Mouse (Mus musculus) forebrain, embryonic 14.5 days (tissue): ENCODE data around the gene Apoc3. TPM values are rescaled to one million over a fixed set of nuclear protein-coding genes. Genes with fewer than 3 reads are reported as not detected.
A peak's percentile ranks its signal among the peaks of the same experiment; 100 is the strongest.

Experiments used
- ATAC-seq: fragments of 200-750 bp; cut with Nextera tagmentation; 2 replicates; pipeline ENCODE4 v1.8.0; 2017; ENCODE audit warnings: mild to moderate bottlenecking, moderate library complexity
- DNase-seq: peaks from one replicate; pipeline ENCODE4 v3.0.0-alpha.2; 2015; ENCODE audit warnings: low spot score
- H3K27ac ChIP-seq: fragments of 300-500 bp; sonication (generic); 2 replicates; pipeline ENCODE4 v1.5.1; 2014; ENCODE audit warnings: low read depth, mild to moderate bottlenecking, control low read depth, low read length, moderate library complexity
- H3K27me3 ChIP-seq: fragments of 300-500 bp; sonication (generic); replicated peaks from 2 replicates; pipeline ENCODE4 v1.6.1; 2014; ENCODE audit warnings: low read length, control low read depth, mixed read lengths; ENCODE audit not compliant: control insufficient read depth, insufficient read depth
- H3K36me3 ChIP-seq: fragments of 300-500 bp; sonication (generic); 2 replicates; pipeline ENCODE4 v1.6.1; 2014; ENCODE audit warnings: low read length, control low read depth; ENCODE audit not compliant: control insufficient read depth, insufficient read depth
- H3K4me1 ChIP-seq: fragments of 300-500 bp; sonication (generic); 2 replicates; pipeline ENCODE4 v1.6.1; 2014; ENCODE audit warnings: antibody characterized with exemption, low read length, control low read depth; ENCODE audit not compliant: control insufficient read depth, insufficient read depth
- H3K4me2 ChIP-seq: fragments of 300-500 bp; sonication (generic); 2 replicates; pipeline ENCODE4 v1.6.1; 2014; ENCODE audit warnings: mild to moderate bottlenecking, control low read depth, low read length
- H3K4me3 ChIP-seq: fragments of 300-500 bp; sonication (generic); 2 replicates; pipeline ENCODE4 v1.5.1; 2014; ENCODE audit warnings: low read depth, low read length, control low read depth
- H3K9ac ChIP-seq: fragments of 300-500 bp; sonication (generic); 2 replicates; pipeline ENCODE4 v1.6.1; 2014; ENCODE audit warnings: mild to moderate bottlenecking, low read length, control low read depth, moderate library complexity
- H3K9me3 ChIP-seq: fragments of 300-500 bp; sonication (generic); replicated peaks from 2 replicates; pipeline ENCODE4 v1.6.1; 2016; ENCODE audit warnings: low read length, control low read depth, mixed read lengths; ENCODE audit not compliant: control insufficient read depth
- WGBS: fragments of 180-500 bp; shearing (Covaris S2); extraction: QIAGEN DNeasy Blood & Tissue Kit; methylation state at CpG from one replicate; pipeline ENCODE4 v1.1.7; 2014; 5-methylcytosine and 5-hydroxymethylcytosine counted together
- polyA plus RNA-seq: library from polyadenylated mRNA; unstranded; fragments of >200 nt; fragmentation: Nextera tagmentation; extraction: Ambion mirVana; gene quantifications from 2 replicates; pipeline ENCODE4 v1.2.1, GENCODE M21; 2014

Gene Apoc3
- polyA plus RNA-seq, 1 experiment from 2014 or later: not detected

- WGBS: 90% methylated on average over 7 of the region's 7 CpGs
- DNase-seq: no peak
- ATAC-seq: no peak
- Histone ChIP-seq H3K27me3 (no peaks in the 10 kb centered on the region), H3K4me3 (no peak overlapping the region), H3K4me1 (no peaks in the 10 kb centered on the region), H3K27ac (no peak overlapping the region), H3K9me3 (no peaks in the 10 kb centered on the region), H3K36me3 (no peaks in the 10 kb centered on the region), H3K4me2 (no peak overlapping the region), H3K9ac (no peak overlapping the region)
Measured at GRCm38 (mm10) chr9:46261131-46261530, 25.7 kb upstream of the Apoc3 start.

GRCm38 (mm10) chr9:46259111-46259510, 23.7 kb upstream of the Apoc3 start:
- no peak overlapping the region for H3K4me3 ChIP-seq
- WGBS: 91% methylated on average over 6 of the region's 6 CpGs
- no peak overlapping the region for H3K9ac ChIP-seq
- H3K4me1 ChIP-seq: no peaks in the 10 kb centered on the region
- DNase-seq (no peak), ATAC-seq (no peak)
- H3K9me3 ChIP-seq: no peaks in the 10 kb centered on the region
- no peak overlapping the region for H3K4me2 ChIP-seq
- H3K36me3 ChIP-seq: no peaks in the 10 kb centered on the region
- no peak overlapping the region for H3K27ac ChIP-seq
- H3K27me3 ChIP-seq: no peaks in the 10 kb centered on the region

DNA sequence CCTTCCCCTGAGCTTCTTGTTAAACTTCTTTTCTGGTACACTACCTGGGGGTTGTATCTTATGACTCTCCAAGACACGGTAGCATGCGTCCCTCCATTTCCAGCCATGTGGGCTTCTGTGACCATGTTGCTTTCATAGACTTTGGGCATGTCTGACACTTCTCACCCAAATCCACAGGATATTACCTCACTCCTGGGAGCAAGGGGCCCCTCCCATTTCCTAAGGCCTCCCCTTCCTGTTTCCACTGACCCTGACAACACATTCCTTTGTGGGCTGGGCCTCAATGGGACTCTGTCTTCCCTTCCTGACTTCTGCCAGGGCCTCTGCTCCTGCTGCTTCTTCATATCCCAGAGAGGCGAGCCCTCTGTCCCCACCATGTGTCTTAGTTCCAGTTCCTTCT, 22.1 kb upstream of the Apoc3 start:
- no peaks in the 10 kb centered on the region for H3K9me3 ChIP-seq
- H3K4me3 ChIP-seq: no peak overlapping the region
- H3K27me3 ChIP-seq: no peaks in the 10 kb centered on the region
- ATAC-seq (no peak), DNase-seq (no peak)
- 90% methylated on average over 3 of the region's 3 CpGs for WGBS
- no peaks in the 10 kb centered on the region for H3K4me1 ChIP-seq
- H3K9ac ChIP-seq: no peak overlapping the region
- H3K36me3 ChIP-seq: no peaks in the 10 kb centered on the region
- H3K27ac ChIP-seq: no peak overlapping the region
- no peak overlapping the region for H3K4me2 ChIP-seq

- Histone ChIP-seq H3K4me3 (no peak overlapping the region), H3K27ac (no peak overlapping the region), H3K36me3 (no peaks in the 10 kb centered on the region), H3K27me3 (no peaks in the 10 kb centered on the region), H3K4me1 (no peaks in the 10 kb centered on the region), H3K9me3 (no peaks in the 10 kb centered on the region), H3K4me2 (no peak overlapping the region), H3K9ac (no peak overlapping the region)
- ATAC-seq (no peak), DNase-seq (no peak)
- WGBS: 89% methylated on average over 10 of the region's 10 CpGs
Measured at GRCm38 (mm10) chr9:46256658-46257385, 21.4 kb upstream of the Apoc3 start.

- DNase-seq: no peak
- no peaks in the 10 kb centered on the region for H3K36me3 ChIP-seq
- no peak overlapping the region for H3K9ac ChIP-seq
- H3K4me1 ChIP-seq: no peaks in the 10 kb centered on the region
- no peaks in the 10 kb centered on the region for H3K9me3 ChIP-seq
- no peak overlapping the region for H3K4me3 ChIP-seq
- ATAC-seq: no peak
- 91% methylated on average over 7 of the region's 7 CpGs for WGBS
- H3K27me3 ChIP-seq: no peaks in the 10 kb centered on the region
- H3K4me2 ChIP-seq: no peak overlapping the region
- H3K27ac ChIP-seq: no peak overlapping the region
Measured at GRCm38 (mm10) chr9:46256177-46256576, 20.7 kb upstream of the Apoc3 start.

DNA sequence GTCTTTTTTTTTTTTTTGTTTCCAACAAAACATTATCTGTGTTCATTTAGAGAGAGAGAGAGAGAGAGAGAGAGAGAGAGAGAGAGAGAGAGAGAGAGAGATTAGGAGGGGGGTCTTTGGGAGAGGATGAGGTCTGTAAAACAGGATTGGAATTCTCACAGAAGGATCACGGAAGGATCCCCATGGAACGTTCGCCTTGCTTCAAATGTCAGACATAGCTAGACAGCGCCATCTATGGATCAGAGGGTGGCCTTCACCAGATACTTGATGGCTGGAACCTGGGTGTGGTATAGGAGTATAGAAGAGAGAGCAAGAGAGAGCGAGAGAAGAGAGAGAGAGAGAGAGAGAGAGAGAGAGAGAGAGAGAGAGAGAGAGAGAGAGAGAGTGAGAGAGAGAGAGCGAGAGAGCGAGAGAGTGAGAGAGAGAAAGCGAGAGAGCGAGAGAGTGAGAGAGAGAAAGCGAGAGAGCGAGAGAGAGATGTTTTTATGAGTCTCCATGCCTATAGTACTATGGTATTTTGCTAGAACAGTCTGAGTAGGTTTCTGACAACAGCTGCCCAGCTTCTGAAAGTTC, 11.4 kb upstream of the Apoc3 start:
- H3K36me3 ChIP-seq: no peaks in the 10 kb centered on the region
- ATAC-seq (peak; percentile 77), DNase-seq (peak; percentile 94)
- H3K9me3 ChIP-seq: no peaks in the 10 kb centered on the region
- no peak overlapping the region for H3K27ac ChIP-seq
- no peak overlapping the region for H3K4me3 ChIP-seq
- H3K9ac ChIP-seq: no peak overlapping the region
- H3K4me1 ChIP-seq: no peaks in the 10 kb centered on the region
- H3K27me3 ChIP-seq: no peaks in the 10 kb centered on the region
- 25% methylated on average over 11 of the region's 11 CpGs for WGBS
- H3K4me2 ChIP-seq: no peak overlapping the region

DNA sequence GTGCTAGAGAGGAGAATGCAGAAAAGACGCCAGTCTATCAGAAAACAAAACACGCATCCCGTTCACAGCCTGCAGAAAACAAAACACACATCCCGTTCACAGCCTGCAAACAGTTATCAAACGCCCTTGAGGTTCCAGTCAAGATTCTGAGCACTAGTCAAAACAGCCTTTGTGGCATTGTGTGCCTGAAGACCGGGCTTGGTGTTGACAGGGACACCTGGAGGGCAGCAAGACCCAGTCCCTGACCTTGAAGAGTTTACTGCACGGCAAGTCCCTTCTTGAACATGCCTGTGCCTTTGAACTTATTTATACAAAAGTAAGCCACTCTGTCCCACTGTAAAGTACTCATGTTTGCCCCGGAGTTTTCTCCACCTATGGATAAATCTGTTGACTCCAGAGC, 8.1 kb upstream of the Apoc3 start:
- H3K4me2 ChIP-seq: no peak overlapping the region
- no peaks in the 10 kb centered on the region for H3K36me3 ChIP-seq
- 37% methylated on average over 8 of the region's 8 CpGs for WGBS
- no peak for DNase-seq
- no peak overlapping the region for H3K27ac ChIP-seq
- no peaks in the 10 kb centered on the region for H3K9me3 ChIP-seq
- no peaks in the 10 kb centered on the region for H3K4me1 ChIP-seq
- H3K27me3 ChIP-seq: no peaks in the 10 kb centered on the region
- no peak for ATAC-seq
- H3K4me3 ChIP-seq: no peak overlapping the region
- H3K9ac ChIP-seq: no peak overlapping the region

GRCm38 (mm10) chr9:46243122-46243521, 7.7 kb upstream of the Apoc3 start:
- no peak overlapping the region for H3K4me3 ChIP-seq
- no peak overlapping the region for H3K9ac ChIP-seq
- H3K4me1 ChIP-seq: no peaks in the 10 kb centered on the region
- H3K36me3 ChIP-seq: no peaks in the 10 kb centered on the region
- H3K4me2 ChIP-seq: no peak overlapping the region
- WGBS: 66% methylated on average over 4 of the region's 4 CpGs
- no peak overlapping the region for H3K27ac ChIP-seq
- no peak for DNase-seq
- H3K27me3 ChIP-seq: no peaks in the 10 kb centered on the region
- ATAC-seq: no peak
- no peaks in the 10 kb centered on the region for H3K9me3 ChIP-seq

DNA sequence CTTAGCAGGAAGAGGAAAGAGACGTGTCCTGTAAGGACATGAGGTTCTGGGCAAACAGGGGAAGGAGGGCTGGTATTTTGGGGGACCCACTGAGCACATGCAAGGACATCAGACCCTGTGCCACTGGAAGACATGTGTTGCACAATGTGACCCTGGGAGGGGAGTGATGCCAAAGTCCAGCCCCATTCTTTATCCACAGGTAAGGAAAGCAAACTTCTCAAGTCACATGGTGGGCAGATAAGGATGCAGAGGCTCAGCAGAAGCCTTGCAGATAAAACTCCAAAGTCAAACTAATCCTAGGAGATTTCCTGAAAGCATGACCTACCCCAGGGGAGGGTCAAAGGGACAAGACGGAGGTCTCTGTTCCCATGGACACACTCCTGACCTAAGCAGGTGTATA, 6.4 kb upstream of the Apoc3 start:
- no peak overlapping the region for H3K9ac ChIP-seq
- 84% methylated on average over 2 of the region's 2 CpGs for WGBS
- ATAC-seq: no peak

More for the DNA sequence above, 6.4 kb upstream of the Apoc3 start:
- Histone ChIP-seq H3K27ac (no peak overlapping the region), H3K4me2 (no peak overlapping the region), H3K9me3 (no peaks in the 10 kb centered on the region), H3K27me3 (no peaks in the 10 kb centered on the region), H3K4me1 (no peaks in the 10 kb centered on the region), H3K4me3 (no peak overlapping the region), H3K36me3 (no peaks in the 10 kb centered on the region)
- no peak for DNase-seq
